In the genomic region with DNA sequence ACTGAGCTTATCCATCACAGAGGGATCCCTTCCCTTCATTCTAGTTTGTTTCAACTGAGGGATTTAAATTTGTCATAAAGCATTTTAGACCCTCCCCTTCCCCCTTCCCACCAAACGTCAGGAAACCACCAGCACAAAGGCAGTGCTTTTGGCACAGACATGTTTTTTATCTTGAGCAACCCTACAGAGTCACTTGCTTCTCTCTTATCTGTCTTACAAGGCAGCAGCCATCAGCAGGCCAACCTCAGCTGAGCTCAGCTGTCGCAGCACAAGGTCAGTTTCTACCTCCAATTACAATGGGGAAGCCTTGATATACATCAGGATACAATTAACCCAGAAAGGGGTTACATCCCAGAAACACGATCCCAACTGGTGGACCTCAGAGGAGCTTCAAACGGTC, we compare ENCODE assay signal across 12 mouse cellular contexts. TPM values are rescaled to one million over a fixed set of nuclear protein-coding genes. Genes with fewer than 3 reads are reported as not detected.
DNase-seq lines count a peak whose midpoint lies in the region; ATAC-seq lines count a peak whose summit lies in the region.
"Had no signal": no experiment of that assay in that cellular context is flagged by ENCODE, and none has a peak within 500 bp of the region (broad histone marks: within the 10 kb centered on the region; RNA-seq: fewer than 3 reads in every experiment).

No protein-coding gene starts in this region.

- peak; percentile 52 for DNase-seq in c-Kit-positive CD71-positive TER-119-negative erythroid progenitor cells, embryonic 14.5 days (ENCODE audit: low read depth)
- DNase-seq in right cerebral cortex, postnatal 10 days (ENCODE audit: low spot score in 2 of 2), result no peak
- no peak for DNase-seq in cerebellum, adult 18-20 months
- DNase-seq: adrenal gland, postnatal 10 days; lung, embryonic 14.5 days; right cerebral cortex, postnatal 25 days; thymus, postnatal 36 days had no signal

- ATAC-seq in intestine, embryonic 15.5 days, result no peak
- no peak for ATAC-seq in intestine, embryonic 16.5 days
- peak; percentile 57 for ATAC-seq in liver, embryonic 16.5 days (ENCODE audit: low read depth)

- H3K36me3 ChIP-seq in intestine, embryonic 15.5 days, result no peaks in the 10 kb centered on the region
- H3K36me3 ChIP-seq in intestine, embryonic 16.5 days (ENCODE audit: control insufficient read depth, insufficient read depth, low read length), result no peaks in the 10 kb centered on the region
- H3K36me3 ChIP-seq in erythroblast, embryonic 14.5 days (ENCODE audit: control insufficient read depth), result peaks cover 63% of the 10 kb centered on the region
- H3K36me3 ChIP-seq in liver, embryonic 16.5 days (ENCODE audit: control insufficient read depth, insufficient read depth), result no peaks in the 10 kb centered on the region

- H3K27ac ChIP-seq in intestine, embryonic 15.5 days, result peak overlapping the region; percentile 1; the same call in 1 of the 2 replicates
- H3K27ac ChIP-seq in intestine, embryonic 16.5 days (ENCODE audit: low read length), result no peak overlapping the region
- peak overlapping the region; percentile 74 for H3K27ac ChIP-seq in liver, embryonic 16.5 days (ENCODE audit: low read length)

- no peaks in the 10 kb centered on the region for H3K27me3 ChIP-seq in intestine, embryonic 15.5 days (replicated peaks)
- no peaks in the 10 kb centered on the region for H3K27me3 ChIP-seq in intestine, embryonic 16.5 days (replicated peaks; ENCODE audit: control insufficient read depth, insufficient read depth, low read length)
- H3K27me3 ChIP-seq in erythroblast, embryonic 14.5 days (ENCODE audit: control insufficient read depth), result no peaks in the 10 kb centered on the region
- H3K27me3 ChIP-seq in liver, embryonic 16.5 days (ENCODE audit: control insufficient read depth, insufficient read depth, low read depth, low read length), result no peaks in the 10 kb centered on the region
- H3K27me3 ChIP-seq: megakaryocyte, embryonic 14.5 days had no signal

- H3K4me1 ChIP-seq in intestine, embryonic 15.5 days (replicated peaks), result peaks cover 28% of the 10 kb centered on the region
- H3K4me1 ChIP-seq in intestine, embryonic 16.5 days (ENCODE audit: control insufficient read depth, insufficient read depth, low read length), result peaks cover 24% of the 10 kb centered on the region
- H3K4me1 ChIP-seq in erythroblast, embryonic 14.5 days (ENCODE audit: control insufficient read depth), result peaks cover 77% of the 10 kb centered on the region
- peaks cover 52% of the 10 kb centered on the region for H3K4me1 ChIP-seq in liver, embryonic 16.5 days (ENCODE audit: control insufficient read depth, low read depth, low read length)

- no peak overlapping the region for H3K4me2 ChIP-seq in intestine, embryonic 15.5 days (replicated peaks)
- no peak overlapping the region for H3K4me2 ChIP-seq in intestine, embryonic 16.5 days (ENCODE audit: low read depth, low read length)
- peak overlapping the region; percentile 48 for H3K4me2 ChIP-seq in liver, embryonic 16.5 days (ENCODE audit: low read depth, low read length)
- H3K4me2 ChIP-seq: lung, embryonic 14.5 days had no signal

- WGBS in intestine, embryonic 15.5 days, result 39% methylated on average over 4 of the region's 4 CpGs
- 54% methylated on average over 4 of the region's 4 CpGs for WGBS in intestine, embryonic 16.5 days
- 11% methylated on average over 4 of the region's 4 CpGs for WGBS in liver, embryonic 16.5 days (ENCODE audit: insufficient replicate concordance)

- H3K9ac ChIP-seq in intestine, embryonic 15.5 days, result no peak overlapping the region
- no peak overlapping the region for H3K9ac ChIP-seq in intestine, embryonic 16.5 days (ENCODE audit: low read depth, low read length)
- H3K9ac ChIP-seq in liver, embryonic 16.5 days (ENCODE audit: low read depth, low read length), result peak overlapping the region; percentile 15
- H3K9ac ChIP-seq: lung, embryonic 14.5 days had no signal

- H3K4me3 ChIP-seq in intestine, embryonic 15.5 days (replicated peaks), result no peak overlapping the region
- H3K4me3 ChIP-seq in intestine, embryonic 16.5 days (ENCODE audit: low read length), result no peak overlapping the region
- H3K4me3 ChIP-seq in erythroblast, embryonic 14.5 days (replicated peaks), result peak overlapping the region; percentile 22
- H3K4me3 ChIP-seq in liver, embryonic 16.5 days (ENCODE audit: low read depth, low read length), result no peak overlapping the region

- no peaks in the 10 kb centered on the region for H3K9me3 ChIP-seq in intestine, embryonic 15.5 days
- H3K9me3 ChIP-seq in intestine, embryonic 16.5 days (ENCODE audit: control insufficient read depth, low read length), result no peaks in the 10 kb centered on the region
- peaks cover 2% of the 10 kb centered on the region; the same call in 1 of the 2 replicates for H3K9me3 ChIP-seq in erythroblast, embryonic 14.5 days (ENCODE audit: control insufficient read depth, low read length)
- no peaks in the 10 kb centered on the region for H3K9me3 ChIP-seq in liver, embryonic 16.5 days (replicated peaks; ENCODE audit: control insufficient read depth, low read length)
- H3K9me3 ChIP-seq: megakaryocyte, embryonic 14.5 days had no signal

RNA-seq across cellular contexts. Expression of a gene that starts 33.4 kb away (rescaled TPM):
- polyA plus RNA-seq in intestine, embryonic 15.5 days (2015; fragmentation: Nextera tagmentation; extraction: Ambion mirVana), result 34.5 and 35.1 TPM in 2 replicates
- polyA plus RNA-seq in intestine, embryonic 16.5 days (2015; fragmentation: Nextera tagmentation; extraction: Ambion mirVana), result 26.9 and 31.0 TPM in 2 replicates
- 0.09 and 0.17 TPM in 2 replicates for polyA plus RNA-seq in erythroblast, embryonic 14.5 days (2012)
- 10.5 and 12.0 TPM in 2 replicates for polyA plus RNA-seq in liver, embryonic 16.5 days (2015; fragmentation: Nextera tagmentation; extraction: Ambion mirVana)
